Mouse (Mus musculus) small intestine, adult 2 months (tissue): ENCODE measurements around the gene 1700024G13Rik. TPM values are rescaled to one million over a fixed set of nuclear protein-coding genes. Genes with fewer than 3 reads are reported as not detected.
"Not testable (repeated sequence)": the region's sequence is repeated elsewhere in the genome, so short reads cannot be mapped to it uniquely, and the experiment has no call there.

Experiments used
- H3K27ac ChIP-seq: fragments of 200-500 bp; 2 replicates; pipeline ENCODE4 v1.5.1; 2012; ENCODE audit warnings: low read depth, low read length, control low read depth, inconsistent platforms; ENCODE audit not compliant: insufficient read depth
- H3K27me3 ChIP-seq: fragments of 200-500 bp; 2 replicates; pipeline ENCODE4 v1.6.1; 2012; ENCODE audit warnings: mild to moderate bottlenecking, moderate library complexity, low read length, inconsistent platforms; ENCODE audit not compliant: control insufficient read depth, insufficient read depth
- H3K36me3 ChIP-seq: fragments of 200-500 bp; 2 replicates; pipeline ENCODE4 v1.6.1; 2012; ENCODE audit warnings: mild to moderate bottlenecking, low read length, control low read depth, inconsistent platforms; ENCODE audit not compliant: control insufficient read depth, insufficient read depth
- H3K4me1 ChIP-seq: fragments of 200-500 bp; 2 replicates; pipeline ENCODE4 v1.6.1; 2012; ENCODE audit warnings: low read length, inconsistent platforms, mixed read lengths; ENCODE audit not compliant: control insufficient read depth, insufficient read depth, insufficient read length
- H3K4me3 ChIP-seq: fragments of 200-500 bp; 2 replicates; pipeline ENCODE4 v1.5.1; 2012; ENCODE audit warnings: low read depth, mild to moderate bottlenecking, control low read depth, inconsistent platforms, low read length, moderate library complexity
- CTCF ChIP-seq: fragments of 200-500 bp; IDR thresholded peaks from 2 replicates; pipeline ENCODE4 v1.5.1; 2012; ENCODE audit warnings: low read depth, mild to moderate bottlenecking, control low read depth, inconsistent platforms, low read length, moderate library complexity, mixed read lengths; ENCODE audit not compliant: insufficient replicate concordance, insufficient read length; ENCODE audit errors: extremely low read depth
- POLR2A ChIP-seq: fragments of 200-500 bp; IDR thresholded peaks from 2 replicates; pipeline ENCODE4 v1.6.1; 2012; ENCODE audit warnings: low read depth, mild to moderate bottlenecking, control low read depth, inconsistent platforms, low read length, moderate library complexity
- WGBS: fragments of 180-500 bp; shearing (Covaris S2); methylation state at CpG from one replicate; pipeline ENCODE4 v1.1.7; 2018; 5-methylcytosine and 5-hydroxymethylcytosine counted together
- polyA plus RNA-seq: library from polyadenylated mRNA; depleted of rRNA; stranded (reverse); fragments of >200 nt; gene quantifications from 2 replicates; pipeline ENCODE4 v1.2.3, GENCODE M21; 2012; rRNA removed

1700024G13Rik gene
- polyA plus RNA-seq, result not detected in 2 replicates

- H3K4me3 ChIP-seq, result no peak within 1 kb of the TSS
- H3K27ac ChIP-seq, result no peak within 1 kb of the TSS
- TF ChIP-seq CTCF (no peak), POLR2A (no peak)
- H3K36me3 ChIP-seq, result no peaks in the 10 kb centered on the region
- H3K27me3 ChIP-seq, result no peaks in the 10 kb centered on the region
- H3K4me1 ChIP-seq, result 0 out of 2 replicates have a peak, but pooled peaks cover 2% of the 10 kb centered on the region
- 7% methylated on average over 13 of the region's 13 CpGs for WGBS
These were observed at the start of gene 1700024G13Rik for GRCm38 (mm10) chr14:32388196-32388595. Gene 1700024G13Rik, minus strand, starts transcription at chr14:32388391.

GRCm38 (mm10) chr14:32437352-32437793, 49.2 kb upstream of the 1700024G13Rik start:
- Histone ChIP-seq H3K27me3 (no peaks in the 10 kb centered on the region), H3K4me3 (no peak overlapping the region), H3K36me3 (no peaks in the 10 kb centered on the region), H3K27ac (no peak overlapping the region), H3K4me1 (no peaks in the 10 kb centered on the region)
- TF ChIP-seq POLR2A (no peak), CTCF (peak; percentile 20; the same call in 1 of the 2 replicates)
- WGBS, result 47% methylated on average over 5 of the region's 5 CpGs

GRCm38 (mm10) chr14:32429030-32429602, 40.9 kb upstream of the 1700024G13Rik start:
- H3K36me3 ChIP-seq, result no peaks in the 10 kb centered on the region
- no peaks in the 10 kb centered on the region for H3K27me3 ChIP-seq
- no peaks in the 10 kb centered on the region for H3K4me1 ChIP-seq
- TF ChIP-seq POLR2A, result no peak
- no peak for TF ChIP-seq CTCF
- WGBS, result 52% methylated on average over 8 of the region's 8 CpGs
- H3K4me3 ChIP-seq, result no peak overlapping the region
- H3K27ac ChIP-seq, result no peak overlapping the region

GRCm38 (mm10) chr14:32423946-32424345, 35.8 kb upstream of the 1700024G13Rik start:
- no peak overlapping the region for H3K27ac ChIP-seq
- no peaks in the 10 kb centered on the region for H3K36me3 ChIP-seq
- TF ChIP-seq CTCF (no peak), POLR2A (no peak)
- no peaks in the 10 kb centered on the region for H3K4me1 ChIP-seq
- no peaks in the 10 kb centered on the region for H3K27me3 ChIP-seq
- H3K4me3 ChIP-seq, result no peak overlapping the region
- WGBS, result 78% methylated on average over 7 of the region's 7 CpGs

- TF ChIP-seq POLR2A (no peak), CTCF (no peak)
- Histone ChIP-seq H3K4me1 (no peaks in the 10 kb centered on the region), H3K4me3 (no peak overlapping the region), H3K27ac (no peak overlapping the region), H3K27me3 (no peaks in the 10 kb centered on the region), H3K36me3 (no peaks in the 10 kb centered on the region)
- 80% methylated on average over 11 of the region's 11 CpGs for WGBS
These were observed 30.6 kb upstream of the 1700024G13Rik start for GRCm38 (mm10) chr14:32418747-32419146.

- Histone ChIP-seq H3K27ac (no peak overlapping the region), H3K4me1 (no peaks in the 10 kb centered on the region), H3K36me3 (no peaks in the 10 kb centered on the region), H3K27me3 (no peaks in the 10 kb centered on the region), H3K4me3 (no peak overlapping the region)
- TF ChIP-seq CTCF, result no peak
- no peak for TF ChIP-seq POLR2A
- WGBS, result 77% methylated on average over 5 of the region's 5 CpGs
These were observed 23.9 kb upstream of the 1700024G13Rik start for GRCm38 (mm10) chr14:32412075-32412474.

GRCm38 (mm10) chr14:32410084-32410483, 21.9 kb upstream of the 1700024G13Rik start:
- Histone ChIP-seq H3K27me3 (no peaks in the 10 kb centered on the region), H3K4me1 (no peaks in the 10 kb centered on the region), H3K27ac (no peak overlapping the region), H3K36me3 (no peaks in the 10 kb centered on the region), H3K4me3 (no peak overlapping the region)
- no peak for TF ChIP-seq CTCF
- no peak for TF ChIP-seq POLR2A
- 91% methylated on average over 5 of the region's 5 CpGs for WGBS

- WGBS, result 50% methylated on average over 1 of the region's 1 CpGs
- not testable (repeated sequence) for H3K27me3 ChIP-seq, H3K27ac ChIP-seq
These were observed 17.2 kb upstream of the 1700024G13Rik start for GRCm38 (mm10) chr14:32405399-32405798.

More at GRCm38 (mm10) chr14:32405399-32405798, 17.2 kb upstream of the 1700024G13Rik start:
- not testable (repeated sequence) for H3K36me3 ChIP-seq, H3K4me3 ChIP-seq, H3K4me1 ChIP-seq
